Mouse (Mus musculus) forebrain, embryonic 11.5 days (tissue): ENCODE measurements around the gene Gm48552. TPM values are rescaled to one million over a fixed set of nuclear protein-coding genes. Genes with fewer than 3 reads are reported as not detected.

Experiments
- ATAC-seq: fragments of 200-750 bp; cut with Nextera tagmentation; replicated peaks from 2 replicates; pipeline ENCODE4 v1.8.0; 2017; ENCODE audit warnings: moderate TSS enrichment; ENCODE audit not compliant: low FRiP score
- DNase-seq: peaks from one replicate; pipeline ENCODE4 v3.0.0-alpha.2; 2017; ENCODE audit warnings: low spot score
- H3K27ac ChIP-seq: fragments of 300-500 bp; sonication (generic); 2 replicates; pipeline ENCODE4 v1.5.1; 2014; ENCODE audit warnings: low read depth, low read length
- H3K27me3 ChIP-seq: fragments of 300-500 bp; sonication (generic); 2 replicates; pipeline ENCODE4 v1.6.1; 2014; ENCODE audit warnings: mild to moderate bottlenecking, low read length, mixed read lengths; ENCODE audit not compliant: control insufficient read depth, insufficient read depth
- H3K36me3 ChIP-seq: fragments of 300-500 bp; sonication (generic); 2 replicates; pipeline ENCODE4 v1.6.1; 2014; ENCODE audit warnings: mild to moderate bottlenecking, low read length, moderate library complexity, mixed read lengths; ENCODE audit not compliant: control insufficient read depth, insufficient read depth
- H3K4me1 ChIP-seq: fragments of 300-500 bp; sonication (generic); replicated peaks from 2 replicates; pipeline ENCODE4 v1.6.1; 2014; ENCODE audit warnings: low read length, mixed read lengths; ENCODE audit not compliant: control insufficient read depth, insufficient read depth
- H3K4me2 ChIP-seq: fragments of 300-500 bp; sonication (generic); 2 replicates; pipeline ENCODE4 v1.6.1; 2014; ENCODE audit warnings: low read depth, mild to moderate bottlenecking, low read length, moderate library complexity, mixed read lengths; ENCODE audit not compliant: severe bottlenecking
- H3K4me3 ChIP-seq: fragments of 300-500 bp; sonication (generic); 2 replicates; pipeline ENCODE4 v1.5.1; 2014; ENCODE audit warnings: low read depth, low read length
- H3K9ac ChIP-seq: fragments of 300-500 bp; sonication (generic); 2 replicates; pipeline ENCODE4 v1.6.1; 2014; ENCODE audit warnings: low read length
- H3K9me3 ChIP-seq: fragments of 300-500 bp; sonication (generic); 2 replicates; pipeline ENCODE4 v1.6.1; 2016; ENCODE audit warnings: low read length, mixed read lengths; ENCODE audit not compliant: control insufficient read depth
- WGBS: fragments of 180-500 bp; shearing (Covaris S2); extraction: QIAGEN DNeasy Blood & Tissue Kit; methylation state at CpG from one replicate; pipeline ENCODE4 v1.1.7; 2014; 5-methylcytosine and 5-hydroxymethylcytosine counted together
- polyA plus RNA-seq: library from polyadenylated mRNA; unstranded; fragments of >200 nt; fragmentation: Nextera tagmentation; extraction: Ambion mirVana; gene quantifications from 2 replicates; pipeline ENCODE4 v1.2.1, GENCODE M21; 2014

The Gm48552 gene
- polyA plus RNA-seq, 1 experiment from 2014 or later = 1.1 TPM

- ATAC-seq (no peak), DNase-seq (no peak)
- no peak overlapping the region for H3K4me2 ChIP-seq
- H3K27ac ChIP-seq = peak overlapping the region; percentile 9; the same call in 1 of the 2 replicates
- no peak overlapping the region for H3K4me3 ChIP-seq
- WGBS = 67% methylated on average over 17 of the region's 17 CpGs
- peaks cover 36% of the 10 kb centered on the region for H3K4me1 ChIP-seq
- no peaks in the 10 kb centered on the region for H3K9me3 ChIP-seq
- no peaks in the 10 kb centered on the region for H3K27me3 ChIP-seq
- H3K36me3 ChIP-seq = no peaks in the 10 kb centered on the region; the same call in 1 of the 2 replicates
- no peak overlapping the region for H3K9ac ChIP-seq
These were observed 26.9 kb downstream of the Gm48552 start for GRCm38 (mm10) chr10:81415549-81416310.

GRCm38 (mm10) chr10:81416581-81417226 is 27.9 kb downstream of the Gm48552 start:
- peaks cover 36% of the 10 kb centered on the region for H3K4me1 ChIP-seq
- H3K27ac ChIP-seq = peak overlapping the region; percentile 46
- WGBS = 2% methylated on average over 26 of the region's 26 CpGs
- no peaks in the 10 kb centered on the region; the same call in 1 of the 2 replicates for H3K36me3 ChIP-seq
- peak overlapping the region; percentile 73 for H3K4me2 ChIP-seq
- H3K27me3 ChIP-seq = no peaks in the 10 kb centered on the region
- DNase-seq (peak; percentile 89), ATAC-seq (peak; percentile 83)
- H3K4me3 ChIP-seq = peak overlapping the region; percentile 33
- peak overlapping the region; percentile 55 for H3K9ac ChIP-seq
- H3K9me3 ChIP-seq = no peaks in the 10 kb centered on the region

DNA sequence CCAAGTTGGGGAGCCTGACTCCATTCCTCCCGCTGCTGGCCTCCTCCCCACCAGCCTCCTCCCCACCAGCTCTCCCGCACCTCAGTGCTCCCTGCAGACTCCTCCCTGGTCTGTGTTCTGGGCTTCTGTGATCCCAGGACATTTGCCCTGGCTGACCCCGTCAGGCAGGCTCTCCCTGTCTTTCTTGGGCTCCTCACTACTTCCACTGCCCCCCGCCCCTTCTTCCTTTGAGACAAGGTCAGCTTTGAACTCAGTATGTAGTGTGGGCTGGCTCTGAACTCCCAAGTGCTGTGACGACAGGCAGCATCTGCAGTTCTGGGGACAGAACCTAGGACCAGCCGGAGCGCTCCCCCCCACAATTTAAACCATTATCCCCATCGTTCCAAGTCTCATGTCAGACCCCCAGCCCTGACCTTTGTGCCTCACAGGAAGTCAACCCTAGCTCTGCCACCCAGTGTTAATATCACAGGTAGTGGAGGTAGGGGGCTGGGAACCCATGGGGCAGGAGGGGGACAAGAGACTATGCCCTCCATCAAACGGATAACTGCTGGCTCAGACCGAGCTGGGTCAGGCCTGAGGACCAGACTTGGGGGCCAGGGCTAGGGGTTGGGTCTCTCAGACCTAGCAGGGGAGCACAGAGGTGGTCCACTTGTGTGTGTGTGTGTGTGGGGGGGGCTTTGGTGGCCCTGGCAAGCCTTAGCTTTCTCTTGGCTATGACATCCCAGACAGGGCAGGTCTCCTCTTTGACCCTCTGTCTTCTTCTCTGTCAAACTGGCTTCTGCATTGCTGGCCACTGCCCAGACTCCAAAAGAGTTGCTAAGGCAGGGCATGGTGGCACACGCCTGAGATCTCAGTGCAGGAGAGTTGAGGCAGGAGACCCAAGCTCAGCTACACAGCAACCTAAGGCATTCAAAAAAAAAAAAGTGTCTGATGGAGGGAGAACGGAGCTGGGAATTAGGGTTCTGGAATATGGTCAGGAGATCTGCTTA is 28.7 kb downstream of the Gm48552 start:
- H3K4me2 ChIP-seq = peak overlapping the region; percentile 73
- peak overlapping the region; percentile 46; the same call in 1 of the 2 replicates for H3K27ac ChIP-seq
- no peaks in the 10 kb centered on the region for H3K27me3 ChIP-seq
- no peaks in the 10 kb centered on the region for H3K9me3 ChIP-seq
- H3K4me1 ChIP-seq = peaks cover 36% of the 10 kb centered on the region
- 42% methylated on average over 12 of the region's 12 CpGs for WGBS
- no peak for ATAC-seq
- no peak for DNase-seq
- peak overlapping the region; percentile 33 for H3K4me3 ChIP-seq
- no peaks in the 10 kb centered on the region; the same call in 1 of the 2 replicates for H3K36me3 ChIP-seq
- H3K9ac ChIP-seq = peak overlapping the region; percentile 55

GRCm38 (mm10) chr10:81418216-81419070 is 29.6 kb downstream of the Gm48552 start:
- Histone ChIP-seq H3K4me2 (no peak overlapping the region), H3K27ac (no peak overlapping the region)
- no peak for ATAC-seq

DNA sequence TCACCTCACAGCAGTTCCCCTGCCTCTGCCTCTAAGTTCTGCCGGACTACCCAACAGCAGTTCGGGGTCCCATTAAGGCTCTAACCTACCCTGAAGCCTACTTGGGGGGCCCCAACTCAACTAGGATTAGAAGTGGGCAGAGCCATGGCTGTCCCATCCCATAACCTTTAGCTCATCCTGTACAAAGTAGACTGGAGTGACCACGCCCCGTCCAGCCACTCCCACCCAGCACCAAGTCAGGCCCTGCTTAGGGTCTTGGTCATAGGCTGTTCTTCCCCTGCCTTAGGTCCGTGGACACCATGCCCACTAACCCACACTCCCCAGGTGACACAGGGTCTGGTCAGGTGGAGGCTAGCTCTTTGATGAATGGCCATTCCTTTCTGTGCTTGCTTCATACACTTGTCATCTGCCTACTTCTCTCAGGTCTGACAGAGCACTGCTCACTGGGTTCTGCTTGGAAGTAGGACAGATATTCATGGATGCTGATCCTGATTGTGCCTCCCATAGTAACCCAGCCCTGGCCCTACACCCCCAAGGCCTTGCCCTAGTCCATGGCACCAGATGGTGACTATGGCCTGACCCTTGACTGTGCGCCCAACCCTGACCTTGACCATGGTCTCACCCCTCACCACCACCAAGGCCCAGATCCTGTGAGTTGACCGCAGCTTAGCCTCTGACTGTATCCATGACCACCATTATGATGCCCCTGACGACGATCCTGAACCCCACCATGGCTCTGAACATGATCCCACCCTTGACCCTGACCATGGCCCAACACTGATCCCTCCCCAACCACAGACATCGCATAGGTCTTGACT is 30.5 kb downstream of the Gm48552 start:
- Histone ChIP-seq H3K27ac (no peak overlapping the region), H3K36me3 (no peaks in the 10 kb centered on the region; the same call in 1 of the 2 replicates)
- no peak for ATAC-seq

More at GRCm38 (mm10) chr10:81418216-81419070, 29.6 kb downstream of the Gm48552 start:
- peak; percentile 46 for DNase-seq
- no peak overlapping the region for H3K4me3 ChIP-seq
- no peaks in the 10 kb centered on the region; the same call in 1 of the 2 replicates for H3K36me3 ChIP-seq
- no peaks in the 10 kb centered on the region for H3K9me3 ChIP-seq
- H3K9ac ChIP-seq = no peak overlapping the region; the same call in 1 of the 2 replicates
- H3K27me3 ChIP-seq = no peaks in the 10 kb centered on the region
- peaks cover 32% of the 10 kb centered on the region for H3K4me1 ChIP-seq
- 50% methylated on average over 11 of the region's 11 CpGs for WGBS

DNA sequence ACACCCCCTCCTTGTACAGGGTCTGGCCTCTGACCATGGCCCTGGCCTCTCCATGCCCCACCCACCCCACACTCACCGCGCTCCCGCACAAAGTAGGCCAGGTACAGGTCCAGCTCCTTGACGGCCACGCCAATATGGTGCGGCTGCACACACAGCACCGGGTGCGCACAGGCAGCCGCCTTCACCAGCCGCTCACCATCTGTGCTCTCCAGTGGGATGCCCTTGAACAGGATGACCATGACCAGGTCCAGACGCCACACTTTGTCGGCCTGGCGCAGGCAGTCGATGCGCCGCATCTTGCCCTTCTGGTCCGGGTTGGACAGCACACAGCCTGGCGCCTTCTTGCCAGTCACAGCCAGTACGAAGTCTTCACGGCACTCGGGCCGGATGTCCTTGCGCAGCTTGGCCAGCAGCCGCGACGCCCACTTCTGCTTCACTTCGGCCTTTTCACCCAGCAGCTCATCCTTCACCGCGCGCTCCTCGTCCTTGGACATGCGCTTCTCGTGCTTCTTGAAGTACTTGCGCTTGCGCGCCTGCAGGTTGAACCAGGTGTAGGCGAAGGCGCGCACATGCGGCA is 31.5 kb downstream of the Gm48552 start:
- DNase-seq = peak; percentile 50
- H3K9me3 ChIP-seq = no peaks in the 10 kb centered on the region
- H3K4me3 ChIP-seq = no peak overlapping the region
- H3K4me2 ChIP-seq = no peak overlapping the region
- no peak overlapping the region for H3K9ac ChIP-seq
- ATAC-seq = no peak
- H3K27ac ChIP-seq = no peak overlapping the region
- H3K4me1 ChIP-seq = peaks cover 16% of the 10 kb centered on the region; the same call in 1 of the 2 replicates
- 87% methylated on average over 40 of the region's 40 CpGs for WGBS
- peaks cover 12% of the 10 kb centered on the region for H3K27me3 ChIP-seq
- H3K36me3 ChIP-seq = no peaks in the 10 kb centered on the region; the same call in 1 of the 2 replicates

More for the DNA sequence above, 30.5 kb downstream of the Gm48552 start:
- no peaks in the 10 kb centered on the region for H3K9me3 ChIP-seq
- H3K4me2 ChIP-seq = no peak overlapping the region
- H3K4me1 ChIP-seq = peaks cover 24% of the 10 kb centered on the region; the same call in 1 of the 2 replicates
- peak; percentile 47 for DNase-seq
- 93% methylated on average over 10 of the region's 10 CpGs for WGBS
- peaks cover 3% of the 10 kb centered on the region; the same call in 1 of the 2 replicates for H3K27me3 ChIP-seq
- no peak overlapping the region for H3K9ac ChIP-seq
- no peak overlapping the region for H3K4me3 ChIP-seq
